Mouse (Mus musculus) midbrain, embryonic 13.5 days (tissue): ENCODE measurements around the gene Gm11114. TPM values are rescaled to one million over a fixed set of nuclear protein-coding genes. Genes with fewer than 3 reads are reported as not detected.

Experiments
- ATAC-seq: fragments of 200-750 bp; cut with Nextera tagmentation; 2 replicates; pipeline ENCODE4 v1.8.0; 2017; ENCODE audit warnings: mild to moderate bottlenecking, moderate TSS enrichment, moderate library complexity
- H3K27ac ChIP-seq: fragments of 300-500 bp; sonication (generic); 2 replicates; pipeline ENCODE4 v1.5.1; 2015; ENCODE audit warnings: inconsistent platforms, mild to moderate bottlenecking, moderate library complexity
- H3K27me3 ChIP-seq: fragments of 300-500 bp; sonication (generic); 2 replicates; pipeline ENCODE4 v1.6.1; 2015; ENCODE audit warnings: mild to moderate bottlenecking, inconsistent platforms
- H3K36me3 ChIP-seq: fragments of 300-500 bp; sonication (generic); 2 replicates; pipeline ENCODE4 v1.6.1; 2015; ENCODE audit warnings: mild to moderate bottlenecking, inconsistent platforms
- H3K4me1 ChIP-seq: fragments of 300-500 bp; sonication (generic); replicated peaks from 2 replicates; pipeline ENCODE4 v1.6.1; 2015; ENCODE audit warnings: inconsistent platforms
- H3K4me2 ChIP-seq: fragments of 300-500 bp; sonication (generic); replicated peaks from 2 replicates; pipeline ENCODE4 v1.6.1; 2015; ENCODE audit warnings: moderate library complexity, mild to moderate bottlenecking, inconsistent platforms
- H3K4me3 ChIP-seq: fragments of 300-500 bp; sonication (generic); replicated peaks from 2 replicates; pipeline ENCODE4 v1.5.1; 2015; ENCODE audit warnings: mild to moderate bottlenecking, inconsistent platforms
- H3K9ac ChIP-seq: fragments of 300-500 bp; sonication (generic); replicated peaks from 2 replicates; pipeline ENCODE4 v1.6.1; 2015; ENCODE audit warnings: mild to moderate bottlenecking, inconsistent platforms
- H3K9me3 ChIP-seq: fragments of 300-500 bp; sonication (generic); 2 replicates; pipeline ENCODE4 v1.6.1; 2016; ENCODE audit warnings: mild to moderate bottlenecking, inconsistent platforms
- WGBS: fragments of 180-500 bp; shearing (Covaris S2); methylation state at CpG from one replicate; pipeline ENCODE4 v1.1.7; 2015; 5-methylcytosine and 5-hydroxymethylcytosine counted together
- polyA plus RNA-seq: library from polyadenylated mRNA; unstranded; fragments of >200 nt; fragmentation: Nextera tagmentation; extraction: Ambion mirVana; gene quantifications from 2 replicates; pipeline ENCODE4 v1.2.1, GENCODE M21; 2015

The Gm11114 gene
- polyA plus RNA-seq, 1 experiment from 2014 or later: not detected

- Histone ChIP-seq H3K9me3 (no peaks in the 10 kb centered on the region), H3K4me2 (peak within 1 kb of the TSS; percentile 91), H3K9ac (peak within 1 kb of the TSS; percentile 67), H3K27ac (peak within 1 kb of the TSS; percentile 47), H3K27me3 (peaks cover 18% of the 10 kb centered on the region), H3K4me3 (peak within 1 kb of the TSS; percentile 76), H3K36me3 (no peaks in the 10 kb centered on the region), H3K4me1 (peaks cover 12% of the 10 kb centered on the region)
- under 1% methylated on average over 72 of the region's 72 CpGs for WGBS
- ATAC-seq: peak; percentile 91
Measured at GRCm38 (mm10) chr9:85327242-85328211, 15.0 kb downstream of the Gm11114 start, which contains the start of gene Tent5a. TSS of gene Tent5a (minus strand) at chr9:85327348.

GRCm38 (mm10) chr9:85328259-85328658, 15.7 kb downstream of the Gm11114 start:
- H3K4me3 ChIP-seq: peak overlapping the region; percentile 76
- peaks cover 18% of the 10 kb centered on the region for H3K27me3 ChIP-seq
- H3K4me2 ChIP-seq: peak overlapping the region; percentile 91
- H3K9ac ChIP-seq: peak overlapping the region; percentile 67
- no peaks in the 10 kb centered on the region for H3K9me3 ChIP-seq
- H3K27ac ChIP-seq: peak overlapping the region; percentile 35
- no peaks in the 10 kb centered on the region for H3K36me3 ChIP-seq
- WGBS: 2% methylated on average over 16 of the region's 16 CpGs
- peaks cover 12% of the 10 kb centered on the region for H3K4me1 ChIP-seq
- ATAC-seq: peak; percentile 58

DNA sequence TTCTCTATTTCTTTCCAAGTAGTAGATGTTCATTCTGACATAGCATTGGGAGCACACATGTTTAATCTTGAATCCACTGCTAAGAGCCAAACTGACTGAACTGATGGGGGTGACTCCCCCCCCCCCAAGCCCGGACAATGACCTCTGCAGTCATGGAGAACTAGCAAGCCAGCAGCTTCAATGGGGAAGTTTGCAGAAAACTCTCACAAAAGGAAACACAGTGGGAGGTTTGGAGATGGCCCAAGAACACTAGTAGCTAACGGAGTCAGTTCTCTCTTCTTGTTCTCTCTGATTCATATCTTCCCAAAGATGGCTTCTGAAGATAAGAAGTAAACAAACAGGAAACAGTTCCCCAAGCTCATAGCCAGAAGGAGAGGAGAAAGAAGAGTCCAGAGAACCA, 18.9 kb downstream of the Gm11114 start:
- ATAC-seq: no peak
- no peaks in the 10 kb centered on the region for H3K9me3 ChIP-seq
- no peak overlapping the region for H3K27ac ChIP-seq
- 82% methylated on average over 2 of the region's 2 CpGs for WGBS
- H3K9ac ChIP-seq: no peak overlapping the region
- no peak overlapping the region for H3K4me2 ChIP-seq
- no peak overlapping the region for H3K4me3 ChIP-seq
- H3K27me3 ChIP-seq: peaks cover 2% of the 10 kb centered on the region
- no peaks in the 10 kb centered on the region for H3K36me3 ChIP-seq
- peaks cover 6% of the 10 kb centered on the region for H3K4me1 ChIP-seq

- no peak for ATAC-seq
Measured at GRCm38 (mm10) chr9:85336046-85336445, 23.5 kb downstream of the Gm11114 start.

GRCm38 (mm10) chr9:85340303-85340702, 27.7 kb downstream of the Gm11114 start:
- Histone ChIP-seq H3K9me3 (no peaks in the 10 kb centered on the region), H3K27ac (no peak overlapping the region), H3K36me3 (no peaks in the 10 kb centered on the region), H3K27me3 (no peaks in the 10 kb centered on the region), H3K9ac (no peak overlapping the region), H3K4me2 (no peak overlapping the region), H3K4me3 (no peak overlapping the region), H3K4me1 (no peaks in the 10 kb centered on the region)
- WGBS: 63% methylated on average over 3 of the region's 3 CpGs
- no peak for ATAC-seq

More at GRCm38 (mm10) chr9:85336046-85336445, 23.5 kb downstream of the Gm11114 start:
- Histone ChIP-seq H3K4me3 (no peak overlapping the region), H3K9ac (no peak overlapping the region), H3K4me1 (no peaks in the 10 kb centered on the region), H3K27ac (no peak overlapping the region), H3K4me2 (no peak overlapping the region), H3K36me3 (no peaks in the 10 kb centered on the region), H3K9me3 (no peaks in the 10 kb centered on the region), H3K27me3 (no peaks in the 10 kb centered on the region)
- WGBS: 90% methylated on average over 7 of the region's 7 CpGs

DNA sequence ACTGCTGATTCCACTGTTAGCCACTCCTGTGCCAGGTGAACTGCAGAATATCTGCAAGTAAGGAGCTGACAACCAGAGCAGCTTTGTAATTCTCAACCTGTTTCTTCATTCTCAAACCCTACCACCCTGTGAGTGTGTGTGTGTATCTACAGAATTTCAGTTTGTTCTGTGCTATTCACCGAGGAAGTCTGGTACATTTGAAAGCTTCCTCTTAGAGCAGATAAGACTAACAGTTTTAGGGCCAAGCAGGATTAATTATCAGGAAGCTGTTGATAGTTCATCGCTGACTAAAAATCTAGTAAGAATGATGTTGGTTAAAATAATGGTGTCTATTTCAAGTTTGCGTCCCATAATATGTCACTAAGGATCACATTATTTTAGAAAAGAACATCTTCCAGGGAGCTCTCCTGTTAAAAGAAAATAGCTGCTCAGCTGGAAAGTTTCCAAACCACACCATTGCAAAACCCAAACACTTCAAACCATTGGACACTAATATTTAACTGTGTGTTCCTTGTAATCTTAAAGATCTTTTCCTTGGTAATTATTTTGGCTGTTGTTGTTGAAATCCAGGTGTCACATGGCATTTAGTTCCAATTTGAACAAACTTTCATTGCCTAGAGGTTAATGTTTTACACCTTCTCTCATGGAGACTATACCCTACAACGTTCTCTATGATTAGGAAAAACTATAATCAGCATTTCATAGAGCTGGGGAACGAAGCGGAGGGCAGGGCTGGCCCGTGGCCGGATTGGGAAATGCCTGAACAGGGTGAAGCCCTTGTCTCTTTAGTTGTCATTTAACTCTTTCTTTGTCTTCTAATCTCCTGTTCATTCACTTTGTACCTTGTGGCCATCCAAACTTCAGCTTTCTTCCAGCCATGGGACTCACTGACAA, 30.6 kb downstream of the Gm11114 start:
- no peak for ATAC-seq
- no peak overlapping the region for H3K4me3 ChIP-seq
- no peak overlapping the region for H3K9ac ChIP-seq
- 86% methylated on average over 8 of the region's 8 CpGs for WGBS
- H3K36me3 ChIP-seq: no peaks in the 10 kb centered on the region
- no peaks in the 10 kb centered on the region for H3K4me1 ChIP-seq
- H3K27me3 ChIP-seq: no peaks in the 10 kb centered on the region
- no peaks in the 10 kb centered on the region for H3K9me3 ChIP-seq
- H3K27ac ChIP-seq: no peak overlapping the region
- H3K4me2 ChIP-seq: no peak overlapping the region

DNA sequence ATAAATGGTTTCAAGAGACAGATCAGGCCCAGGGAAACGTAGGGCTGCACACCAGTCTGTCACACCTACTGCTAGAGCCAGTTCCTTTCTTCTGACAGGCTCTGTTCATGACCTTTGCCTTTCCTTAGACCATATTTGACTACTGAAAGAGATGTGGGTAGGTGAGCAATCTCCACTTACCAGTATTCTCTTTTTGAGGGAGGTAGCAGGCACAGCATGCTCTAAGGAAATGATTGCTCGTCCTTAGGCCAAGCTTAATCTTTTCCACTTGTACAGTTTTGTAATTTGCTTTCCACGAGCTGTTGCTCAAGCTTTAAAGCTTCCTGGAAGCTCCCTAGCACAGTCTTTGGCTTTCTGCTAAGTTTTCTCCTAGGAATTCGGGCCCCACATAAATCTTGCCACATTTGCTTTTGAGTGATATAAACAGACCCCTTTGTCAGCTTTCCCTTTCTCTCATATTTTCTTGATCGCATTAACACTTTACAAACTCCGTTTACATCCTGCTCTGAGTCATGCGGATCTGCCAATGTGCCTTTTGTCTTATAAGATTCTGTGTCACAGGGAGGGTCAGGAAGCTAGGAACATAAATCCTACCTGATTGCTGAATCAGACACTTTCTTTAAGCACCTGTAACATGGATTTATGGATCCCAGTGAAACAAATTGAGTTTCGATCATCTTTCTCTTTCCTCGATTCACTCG, 35.4 kb downstream of the Gm11114 start:
- Histone ChIP-seq H3K9me3 (no peaks in the 10 kb centered on the region), H3K27me3 (no peaks in the 10 kb centered on the region), H3K36me3 (no peaks in the 10 kb centered on the region), H3K9ac (no peak overlapping the region), H3K27ac (no peak overlapping the region), H3K4me1 (no peaks in the 10 kb centered on the region), H3K4me3 (no peak overlapping the region), H3K4me2 (no peak overlapping the region)
- 87% methylated on average over 10 of the region's 10 CpGs for WGBS
- no peak for ATAC-seq

DNA sequence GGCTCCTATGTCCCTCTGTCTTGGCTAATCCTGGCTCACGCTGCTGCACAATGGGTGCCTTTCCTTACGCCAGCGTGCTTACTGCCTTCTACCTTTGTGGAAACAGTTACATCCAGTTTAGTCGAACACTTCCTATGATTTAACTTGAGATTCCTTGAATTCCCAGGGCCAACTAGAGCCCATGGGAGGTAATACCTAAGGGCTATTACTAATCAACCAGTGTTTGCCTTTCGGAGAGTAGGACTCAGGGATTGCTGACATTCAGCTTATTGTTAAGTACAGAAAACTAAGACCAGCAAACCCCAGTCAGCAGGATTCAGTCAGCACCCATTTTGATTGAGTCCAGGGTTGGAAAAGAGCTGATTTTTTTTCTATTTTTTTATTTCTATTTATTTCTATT, 43.0 kb downstream of the Gm11114 start:
- Histone ChIP-seq H3K27me3 (no peaks in the 10 kb centered on the region), H3K4me3 (no peak overlapping the region), H3K4me2 (no peak overlapping the region), H3K27ac (no peak overlapping the region), H3K9me3 (no peaks in the 10 kb centered on the region), H3K36me3 (no peaks in the 10 kb centered on the region), H3K9ac (no peak overlapping the region), H3K4me1 (no peaks in the 10 kb centered on the region)
- WGBS: 62% methylated on average over 5 of the region's 5 CpGs
- ATAC-seq: no peak

- no peak for ATAC-seq
- H3K9me3 ChIP-seq: no peaks in the 10 kb centered on the region
- WGBS: 88% methylated on average over 7 of the region's 7 CpGs
- H3K4me3 ChIP-seq: no peak overlapping the region
- H3K9ac ChIP-seq: no peak overlapping the region
- no peaks in the 10 kb centered on the region for H3K36me3 ChIP-seq
- H3K27me3 ChIP-seq: no peaks in the 10 kb centered on the region
- no peak overlapping the region for H3K27ac ChIP-seq
- H3K4me1 ChIP-seq: no peaks in the 10 kb centered on the region
- no peak overlapping the region for H3K4me2 ChIP-seq
Measured at GRCm38 (mm10) chr9:85357154-85357860, 44.7 kb downstream of the Gm11114 start.
